Mouse (Mus musculus): ENCODE data around the gene Gna14.

DNA sequence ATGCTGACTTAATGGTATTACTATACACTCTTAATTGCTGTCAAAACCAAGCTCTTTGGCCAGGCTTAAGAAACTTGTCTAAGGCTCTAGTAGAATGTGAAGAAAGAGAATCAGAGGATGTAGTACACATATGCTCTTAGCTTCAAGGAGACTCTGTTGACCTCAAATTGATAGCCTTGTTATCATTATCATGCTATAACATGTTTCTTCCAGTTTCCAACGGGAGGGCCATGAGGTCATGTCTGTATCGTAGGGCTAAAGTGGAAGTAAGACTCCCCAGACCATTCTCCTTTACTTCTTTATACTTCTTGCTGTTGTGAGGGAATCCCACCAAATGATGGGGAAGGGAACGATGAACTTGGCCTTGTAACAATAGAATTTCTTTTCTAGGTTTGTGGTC, 85.0 kb downstream of the Gna14 start:
- TF ChIP-seq RAD21 (IDR thresholded peaks at IDR 0.05; ENCODE audit: low read depth, low read length) (no peak), POLR2A (IDR thresholded peaks at IDR 0.05; ENCODE audit: control insufficient read depth in 1 of 2, insufficient read depth in 1 of 2, low read depth in 1 of 2, low read length in 2 of 2, poor library complexity in 1 of 2) (no peak), POLR2AphosphoS2 (IDR thresholded peaks at IDR 0.05; ENCODE audit: low read length) (no peak), MAX (IDR thresholded peaks at IDR 0.05; ENCODE audit: low read length) (no peak), CTCF (IDR thresholded peaks at IDR 0.05 in 2 of 3, conservative IDR thresholded peaks at IDR 0.05 in 1 of 3; ENCODE audit: control insufficient read depth in 1 of 3, insufficient read depth in 1 of 3, low read depth in 2 of 3, low read length in 3 of 3, poor library complexity in 1 of 3, severe bottlenecking in 1 of 3) (no peak)
